Mouse (Mus musculus) limb, embryonic 11.5 days (tissue): ENCODE measurements around the gene Txn2. TPM values are rescaled to one million over a fixed set of nuclear protein-coding genes. Genes with fewer than 3 reads are reported as not detected.
A peak's percentile ranks its signal among the peaks of the same experiment; 100 is the strongest.

Source experiments
- ATAC-seq: fragments of 200-750 bp; cut with Nextera tagmentation; 2 replicates; pipeline ENCODE4 v1.8.0; 2017; ENCODE audit warnings: low read depth; ENCODE audit not compliant: insufficient number of reproducible peaks, low FRiP score, low TSS enrichment
- DNase-seq: peaks from one replicate; pipeline ENCODE4 v3.0.0-alpha.2; 2015; ENCODE audit warnings: low spot score
- H3K27ac ChIP-seq: fragments of 300-500 bp; sonication (generic); replicated peaks from 2 replicates; pipeline ENCODE4 v1.5.1; 2014; ENCODE audit warnings: low read depth, mild to moderate bottlenecking, low read length
- H3K27me3 ChIP-seq: fragments of 300-500 bp; sonication (generic); 2 replicates; pipeline ENCODE4 v1.6.1; 2014; ENCODE audit warnings: mild to moderate bottlenecking, low read length, mixed read lengths; ENCODE audit not compliant: control insufficient read depth, insufficient read depth
- H3K36me3 ChIP-seq: fragments of 300-500 bp; sonication (generic); 2 replicates; pipeline ENCODE4 v1.6.1; 2014; ENCODE audit warnings: mild to moderate bottlenecking, low read length, moderate library complexity, mixed read lengths; ENCODE audit not compliant: control insufficient read depth, insufficient read depth
- H3K4me1 ChIP-seq: fragments of 300-500 bp; sonication (generic); 2 replicates; pipeline ENCODE4 v1.6.1; 2014; ENCODE audit warnings: low read length, mixed read lengths; ENCODE audit not compliant: control insufficient read depth, insufficient read depth
- H3K4me2 ChIP-seq: fragments of 300-500 bp; sonication (generic); 2 replicates; pipeline ENCODE4 v1.6.1; 2014; ENCODE audit warnings: low read depth, mild to moderate bottlenecking, moderate library complexity; ENCODE audit not compliant: severe bottlenecking
- H3K4me3 ChIP-seq: fragments of 300-500 bp; sonication (generic); 2 replicates; pipeline ENCODE4 v1.5.1; 2014; ENCODE audit warnings: low read depth, low read length
- H3K9ac ChIP-seq: fragments of 300-500 bp; sonication (generic); 2 replicates; pipeline ENCODE4 v1.6.1; 2014; ENCODE audit warnings: mild to moderate bottlenecking, low read length
- H3K9me3 ChIP-seq: fragments of 300-500 bp; sonication (generic); 2 replicates; pipeline ENCODE4 v1.6.1; 2016; ENCODE audit warnings: low read length; ENCODE audit not compliant: control insufficient read depth
- WGBS: fragments of 180-500 bp; shearing (Covaris S2); extraction: QIAGEN DNeasy Blood & Tissue Kit; methylation state at CpG from one replicate; pipeline ENCODE4 v1.1.7; 2014; 5-methylcytosine and 5-hydroxymethylcytosine counted together
- polyA plus RNA-seq: library from polyadenylated mRNA; unstranded; fragments of >200 nt; fragmentation: Nextera tagmentation; extraction: Ambion mirVana; gene quantifications from 2 replicates; pipeline ENCODE4 v1.2.1, GENCODE M21; 2014

The Txn2 gene
- polyA plus RNA-seq, 1 experiment from 2014 or later = 266 TPM

DNA sequence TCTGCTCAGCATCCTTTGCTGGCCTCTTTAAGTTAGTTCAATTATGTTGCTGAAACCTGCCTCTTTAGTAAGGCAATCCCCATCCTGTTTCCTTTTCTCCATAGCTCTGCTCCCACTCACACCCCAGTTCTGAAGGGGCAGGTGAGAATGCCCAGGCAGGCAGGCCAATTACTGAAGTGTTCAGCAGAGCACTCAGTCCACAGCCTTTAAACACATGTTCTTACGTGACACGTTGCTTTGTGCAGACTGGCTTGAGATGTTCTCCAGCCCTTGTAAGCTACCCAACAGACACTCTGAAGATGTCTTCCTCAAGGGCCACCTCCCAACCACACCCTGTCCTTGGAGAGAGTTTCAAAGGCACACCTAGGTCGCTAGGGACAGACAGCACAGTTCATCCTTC is 29.3 kb upstream of the Txn2 start:
- 59% methylated on average over 3 of the region's 3 CpGs for WGBS
- Histone ChIP-seq H3K9ac (no peak overlapping the region), H3K27ac (no peak overlapping the region), H3K4me1 (peaks cover 9% of the 10 kb centered on the region), H3K4me2 (no peak overlapping the region), H3K36me3 (peaks cover 38% of the 10 kb centered on the region), H3K9me3 (no peaks in the 10 kb centered on the region), H3K27me3 (peaks cover 9% of the 10 kb centered on the region), H3K4me3 (no peak overlapping the region)
- ATAC-seq = no peak
- no peak for DNase-seq

DNA sequence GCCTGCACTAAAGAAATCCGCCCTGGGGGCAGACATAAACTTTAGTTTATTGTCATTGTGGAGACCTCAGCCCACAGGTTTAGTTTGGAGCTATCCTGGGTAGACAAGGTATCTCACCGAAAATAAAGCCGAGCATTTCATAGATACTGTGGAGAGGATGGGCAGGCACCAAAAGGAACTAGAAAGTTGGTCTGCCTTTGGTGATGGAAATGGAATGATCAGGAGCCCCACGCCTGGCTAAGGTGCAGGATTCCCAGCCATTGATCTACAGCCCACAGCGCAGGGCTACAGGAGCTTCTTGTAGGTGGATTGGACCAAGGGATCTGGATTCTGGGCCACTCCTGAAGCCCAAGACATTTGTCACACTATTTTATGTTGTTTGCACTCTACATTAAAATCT is 28.8 kb upstream of the Txn2 start:
- peaks cover 9% of the 10 kb centered on the region for H3K4me1 ChIP-seq
- no peak overlapping the region for H3K4me2 ChIP-seq
- 44% methylated on average over 5 of the region's 5 CpGs for WGBS
- no peak overlapping the region for H3K4me3 ChIP-seq
- H3K9me3 ChIP-seq = no peaks in the 10 kb centered on the region
- peaks cover 9% of the 10 kb centered on the region for H3K27me3 ChIP-seq
- H3K9ac ChIP-seq = no peak overlapping the region
- DNase-seq (no peak), ATAC-seq (no peak)
- H3K27ac ChIP-seq = no peak overlapping the region
- peaks cover 38% of the 10 kb centered on the region for H3K36me3 ChIP-seq

DNA sequence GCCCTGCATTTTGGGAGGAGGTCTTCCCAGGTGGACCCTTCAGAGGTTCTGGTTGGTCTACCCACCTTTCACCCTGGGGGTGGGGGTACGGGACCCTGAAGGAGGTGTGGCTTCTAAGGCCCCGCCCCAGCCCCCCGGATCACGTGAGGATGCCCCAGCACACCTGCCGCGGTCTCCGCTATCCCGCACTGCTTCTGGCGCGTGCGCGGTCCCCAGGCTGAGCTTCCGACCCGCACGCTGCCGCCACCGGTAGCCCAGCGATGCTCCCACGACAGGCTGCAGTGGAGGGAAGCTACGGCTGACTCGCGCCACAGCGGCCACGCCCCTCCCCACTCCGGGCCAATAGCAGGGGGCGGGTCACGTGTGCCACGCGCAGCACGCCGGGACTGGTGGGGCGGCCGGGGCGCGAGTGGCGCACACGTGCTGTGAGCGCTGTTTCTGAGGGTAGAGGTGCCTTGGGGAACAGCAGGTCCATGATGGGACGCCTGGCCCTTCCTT is 27.6 kb upstream of the Txn2 start, which contains the start of gene Foxred2:
Gene Foxred2 (minus strand): TSS at position 319 of the 498 bp plus-strand sequence.
- H3K9me3 ChIP-seq = no peaks in the 10 kb centered on the region
- H3K4me1 ChIP-seq = peaks cover 9% of the 10 kb centered on the region
- H3K27me3 ChIP-seq = peaks cover 9% of the 10 kb centered on the region
- H3K4me3 ChIP-seq = peak within 1 kb of the TSS; percentile 41
- 0% methylated on average over 39 of the region's 39 CpGs for WGBS
- H3K4me2 ChIP-seq = peak within 1 kb of the TSS; percentile 72
- peaks cover 29% of the 10 kb centered on the region for H3K36me3 ChIP-seq
- DNase-seq (peak; percentile 87), ATAC-seq (peak; percentile 87)
- H3K27ac ChIP-seq = no peak within 1 kb of the TSS
- H3K9ac ChIP-seq = peak within 1 kb of the TSS; percentile 35

DNA sequence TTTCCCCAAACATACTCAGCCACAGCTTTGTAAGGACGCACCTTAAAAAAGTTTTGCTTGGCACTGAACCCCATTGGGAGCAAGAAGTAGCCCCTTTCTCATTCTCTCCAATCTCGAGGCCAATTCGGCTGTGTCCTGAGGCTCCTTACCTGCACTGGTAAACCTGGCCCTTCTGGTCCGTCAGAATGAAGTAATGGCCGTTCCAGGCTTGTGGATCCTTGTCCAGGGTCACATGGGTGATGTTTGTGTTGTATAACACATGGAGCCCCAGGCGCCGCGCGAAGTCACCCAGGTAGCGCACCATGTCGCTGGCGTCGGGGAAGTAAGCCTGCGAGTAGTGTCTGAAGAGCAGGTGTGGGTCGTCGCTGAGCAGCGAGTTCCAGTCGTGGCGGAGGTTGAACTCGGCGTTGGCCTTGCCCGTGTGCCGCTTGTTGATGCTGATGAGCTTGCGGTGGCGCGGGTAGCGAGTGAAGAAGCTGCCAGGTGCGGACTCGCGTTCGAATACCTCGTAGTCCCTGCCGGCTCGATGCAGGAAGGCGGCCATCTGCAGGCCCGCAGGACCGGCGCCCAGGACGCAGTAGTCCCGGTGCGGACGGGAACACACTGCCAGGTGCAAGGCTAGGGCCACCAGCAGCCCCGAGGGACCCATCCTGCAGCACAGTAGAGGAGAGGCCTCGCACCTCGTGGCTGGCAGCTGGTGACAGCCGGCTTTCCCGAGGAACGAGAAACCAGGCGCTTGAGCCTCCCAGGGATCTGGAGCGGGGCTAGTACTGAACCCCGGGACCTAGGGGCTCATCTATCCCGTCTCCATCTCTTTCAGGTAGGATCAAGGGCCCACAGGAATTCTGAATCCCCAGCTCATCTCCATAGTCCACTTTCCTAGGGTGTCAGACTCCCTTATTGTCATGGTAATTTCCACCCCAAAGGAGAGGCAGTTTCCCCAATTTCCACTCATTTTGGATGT is 26.9 kb upstream of the Txn2 start:
- Histone ChIP-seq H3K4me3 (peak overlapping the region; percentile 41), H3K4me2 (peak overlapping the region; percentile 72), H3K36me3 (peaks cover 25% of the 10 kb centered on the region), H3K9ac (peak overlapping the region; percentile 35), H3K4me1 (peaks cover 9% of the 10 kb centered on the region), H3K27me3 (peaks cover 9% of the 10 kb centered on the region), H3K27ac (no peak overlapping the region), H3K9me3 (no peaks in the 10 kb centered on the region)
- DNase-seq (peak; percentile 44), ATAC-seq (0 out of 2 replicates have a peak, but pooled peaks have one; percentile 46)
- 8% methylated on average over 52 of the region's 52 CpGs for WGBS

DNA sequence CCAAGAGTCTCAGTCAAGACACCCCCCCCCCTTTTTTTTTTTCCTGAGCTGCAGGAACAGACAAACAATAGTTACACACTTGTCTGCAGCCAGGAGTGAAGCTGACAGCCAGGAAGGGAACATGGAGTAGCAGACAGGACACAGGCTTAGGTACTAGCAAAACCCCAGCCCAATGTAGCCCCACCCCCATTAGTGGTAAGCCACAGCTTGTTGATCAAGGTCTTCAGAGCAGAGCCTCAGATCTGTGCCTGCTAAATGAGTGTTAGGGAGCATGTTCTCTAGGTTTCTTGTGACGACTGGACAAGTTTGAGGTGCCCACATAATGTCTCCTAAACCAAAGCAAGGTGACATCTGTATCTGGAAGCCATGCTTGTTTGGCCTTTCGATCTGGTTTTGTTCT is 25.6 kb upstream of the Txn2 start:
- H3K36me3 ChIP-seq = peaks cover 12% of the 10 kb centered on the region
- WGBS = 80% methylated on average over 2 of the region's 2 CpGs
- peaks cover 9% of the 10 kb centered on the region for H3K4me1 ChIP-seq
- H3K4me2 ChIP-seq = no peak overlapping the region
- ATAC-seq (no peak), DNase-seq (no peak)
- H3K9ac ChIP-seq = no peak overlapping the region
- peaks cover 9% of the 10 kb centered on the region for H3K27me3 ChIP-seq
- H3K9me3 ChIP-seq = no peaks in the 10 kb centered on the region
- H3K27ac ChIP-seq = no peak overlapping the region
- no peak overlapping the region for H3K4me3 ChIP-seq

DNA sequence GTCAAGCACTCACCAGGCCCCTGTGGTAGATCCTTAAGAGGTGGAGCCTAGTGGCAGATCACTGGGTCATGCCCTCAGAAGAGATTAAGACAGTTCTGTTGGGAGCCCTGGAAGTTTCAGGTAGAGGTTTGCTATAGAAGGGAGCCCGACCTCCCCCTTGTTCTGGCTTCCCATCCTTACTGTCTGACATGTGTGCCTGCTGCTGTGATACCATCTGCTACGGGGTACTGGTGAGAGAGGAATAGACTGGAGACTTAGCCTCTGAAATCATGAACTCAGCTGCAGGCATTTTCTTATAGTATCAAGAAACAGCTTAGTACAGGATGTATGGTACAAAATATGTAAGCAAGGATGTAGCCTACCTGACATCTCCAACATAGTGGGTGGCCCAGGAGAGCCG is 24.1 kb upstream of the Txn2 start:
- no peak for DNase-seq
- Histone ChIP-seq H3K27me3 (peaks cover 9% of the 10 kb centered on the region), H3K4me3 (no peak overlapping the region), H3K9me3 (no peaks in the 10 kb centered on the region), H3K9ac (no peak overlapping the region), H3K36me3 (peaks cover 2% of the 10 kb centered on the region; the same call in 1 of the 2 replicates), H3K4me2 (no peak overlapping the region), H3K4me1 (peaks cover 9% of the 10 kb centered on the region), H3K27ac (no peak overlapping the region)
- WGBS = 84% methylated on average over 3 of the region's 3 CpGs
- ATAC-seq = no peak

DNA sequence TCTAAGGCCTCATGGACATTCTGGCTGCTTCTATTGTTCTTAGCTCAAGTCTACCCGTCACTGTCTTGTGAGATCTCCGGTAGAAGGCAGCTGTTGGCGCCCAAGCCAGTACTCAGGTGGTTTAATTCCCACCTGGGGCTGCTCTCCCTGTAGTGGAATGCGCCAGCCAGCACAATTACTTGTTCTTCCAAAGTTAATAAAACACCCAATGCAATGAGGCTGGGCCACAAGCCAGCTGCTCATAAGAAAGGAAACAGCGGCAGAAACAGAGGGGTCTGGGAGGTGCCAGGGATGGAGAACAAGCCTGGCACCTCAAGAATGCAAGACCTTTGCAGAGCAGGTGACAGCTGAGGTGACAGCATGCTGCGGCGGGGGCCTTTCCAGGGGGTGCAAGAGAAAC is 20.3 kb upstream of the Txn2 start:
- H3K4me1 ChIP-seq = no peaks in the 10 kb centered on the region
- DNase-seq (no peak), ATAC-seq (no peak)
- H3K27me3 ChIP-seq = no peaks in the 10 kb centered on the region
- H3K27ac ChIP-seq = no peak overlapping the region
- H3K36me3 ChIP-seq = peaks cover 4% of the 10 kb centered on the region; the same call in 1 of the 2 replicates
- no peak overlapping the region for H3K9ac ChIP-seq
- 93% methylated on average over 7 of the region's 7 CpGs for WGBS
- no peak overlapping the region for H3K4me3 ChIP-seq
- H3K9me3 ChIP-seq = no peaks in the 10 kb centered on the region
- no peak overlapping the region for H3K4me2 ChIP-seq

DNA sequence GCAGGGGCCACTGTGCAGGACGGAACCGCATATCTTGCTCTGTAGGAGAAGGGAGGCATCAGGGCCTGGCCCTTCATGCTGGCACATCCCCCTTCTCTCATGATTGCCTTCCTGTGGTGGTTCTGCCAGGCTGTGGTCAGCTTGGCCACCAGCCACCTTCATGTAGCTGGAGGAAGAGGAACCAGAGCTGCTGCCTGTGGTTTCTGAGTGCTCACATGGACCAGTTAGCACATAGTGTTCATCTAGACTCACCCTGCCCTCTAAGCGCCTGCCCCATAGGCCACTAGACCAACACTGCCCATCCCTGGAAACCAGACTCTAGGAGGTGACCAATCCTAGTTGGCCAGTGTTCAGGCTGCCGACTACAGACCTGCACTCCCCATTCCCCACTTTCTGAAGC is 16.9 kb upstream of the Txn2 start:
- 84% methylated on average over 4 of the region's 4 CpGs for WGBS
- Histone ChIP-seq H3K27ac (no peak overlapping the region), H3K9ac (no peak overlapping the region), H3K27me3 (no peaks in the 10 kb centered on the region), H3K9me3 (no peaks in the 10 kb centered on the region), H3K4me1 (no peaks in the 10 kb centered on the region), H3K4me2 (no peak overlapping the region), H3K36me3 (0 out of 2 replicates have a peak, but pooled peaks cover 2% of the 10 kb centered on the region), H3K4me3 (no peak overlapping the region)
- DNase-seq (no peak), ATAC-seq (no peak)
